Mouse (Mus musculus): ENCODE results near the gene Arfgap1.

GRCm38 (mm10) chr2:180987001-180987400 is 20.0 kb downstream of the Arfgap1 start:
- TF ChIP-seq CTCF (IDR thresholded peaks at IDR 0.05; ENCODE audit: low read depth) = no peak
- TF ChIP-seq EP300 (IDR thresholded peaks at IDR 0.05; ENCODE audit: low read depth) = no peak
